Mouse (Mus musculus): ENCODE measurements at regions not wholly inside any gene's neighbourhood (a gene's known extent, or its start where the extent isn't known, plus 50 kb on each side); places are given as distances from the start of the nearest gene placed in this dataset.
"Not testable (repeated sequence)": the region's sequence is repeated elsewhere in the genome, so short reads cannot be mapped to it uniquely, and the experiment has no call there.

DNA sequence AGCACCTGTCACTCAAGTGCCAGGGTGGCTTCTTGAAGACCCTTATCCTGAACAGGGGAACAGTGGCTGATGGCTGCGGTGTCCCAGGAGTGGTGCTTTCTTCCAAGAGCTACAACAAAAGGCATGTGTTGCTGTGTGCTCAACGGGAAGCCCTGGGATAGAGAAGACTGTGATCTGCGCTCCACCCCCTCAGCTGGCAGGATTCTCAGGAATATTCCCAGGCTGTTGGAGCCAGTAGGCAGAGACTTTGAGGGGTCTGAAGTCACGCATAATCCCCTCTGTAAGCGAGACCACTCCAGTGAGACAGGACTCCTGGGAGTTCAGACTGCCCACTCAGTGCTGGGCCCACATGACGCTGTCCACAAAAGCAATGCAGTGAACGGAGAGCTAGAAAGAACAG is 202.4 kb downstream of the Plxna1 start:
- ATAC-seq = no peak

DNA sequence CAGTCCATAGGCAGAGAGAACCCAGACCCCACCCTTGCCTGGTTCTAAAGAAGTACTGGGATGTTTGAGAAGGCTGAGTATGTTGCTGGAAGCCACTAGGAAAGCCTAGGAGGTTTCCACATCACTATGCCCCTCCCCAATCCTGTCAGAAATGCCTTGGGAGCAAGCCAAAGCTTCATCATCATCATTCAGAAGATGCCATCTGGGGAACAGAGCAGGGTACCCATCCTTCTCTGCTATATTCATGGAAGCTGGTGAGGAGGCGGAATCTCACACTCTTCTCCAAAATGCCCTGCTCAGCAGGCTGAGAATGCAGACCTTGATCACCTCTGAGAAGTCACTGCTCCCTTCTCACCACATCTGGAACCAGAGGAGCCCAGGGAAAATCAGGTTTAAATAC is 200.7 kb downstream of the Plxna1 start:
- ATAC-seq = no peak

DNA sequence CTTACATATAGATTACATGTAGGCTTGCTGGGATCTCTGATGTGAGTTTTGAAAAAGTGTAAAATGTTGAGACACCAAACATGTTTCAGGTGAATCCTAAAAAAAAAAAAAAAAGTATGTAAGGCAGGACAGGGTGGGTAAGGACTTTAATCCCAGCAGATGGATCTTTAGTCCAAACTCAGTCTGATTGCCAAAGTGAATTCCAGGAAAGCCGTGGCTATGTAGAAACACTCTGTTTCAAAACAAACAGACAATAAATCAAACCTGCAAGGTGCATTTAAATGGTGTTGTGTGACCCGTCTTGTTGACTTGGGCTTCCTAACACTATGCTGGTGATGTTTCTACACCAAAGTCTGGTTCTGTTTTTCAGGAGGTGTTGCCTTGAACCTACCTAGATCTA is 192.9 kb downstream of the Plxna1 start:
- no peak for ATAC-seq

DNA sequence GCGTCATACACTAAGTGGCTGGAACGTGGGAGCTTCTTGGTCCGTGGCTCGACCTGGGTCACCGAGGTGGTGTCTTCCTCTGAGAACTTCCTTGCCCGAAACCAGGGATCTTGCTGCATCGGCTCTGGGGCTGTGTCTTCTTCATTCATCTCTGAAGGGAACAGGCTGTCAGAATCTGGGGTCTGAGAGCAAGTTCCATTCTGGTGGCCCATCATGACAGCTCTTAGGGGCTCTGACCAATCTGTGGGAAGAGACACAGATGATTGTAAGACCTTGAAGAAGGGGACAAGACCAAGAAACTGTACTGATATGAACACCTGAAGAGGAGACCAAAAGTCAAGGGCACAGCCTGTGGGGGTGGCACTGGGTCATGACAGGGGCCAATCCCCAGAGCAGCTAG is 177.5 kb downstream of the Plxna1 start:
- not testable (repeated sequence) for ATAC-seq

DNA sequence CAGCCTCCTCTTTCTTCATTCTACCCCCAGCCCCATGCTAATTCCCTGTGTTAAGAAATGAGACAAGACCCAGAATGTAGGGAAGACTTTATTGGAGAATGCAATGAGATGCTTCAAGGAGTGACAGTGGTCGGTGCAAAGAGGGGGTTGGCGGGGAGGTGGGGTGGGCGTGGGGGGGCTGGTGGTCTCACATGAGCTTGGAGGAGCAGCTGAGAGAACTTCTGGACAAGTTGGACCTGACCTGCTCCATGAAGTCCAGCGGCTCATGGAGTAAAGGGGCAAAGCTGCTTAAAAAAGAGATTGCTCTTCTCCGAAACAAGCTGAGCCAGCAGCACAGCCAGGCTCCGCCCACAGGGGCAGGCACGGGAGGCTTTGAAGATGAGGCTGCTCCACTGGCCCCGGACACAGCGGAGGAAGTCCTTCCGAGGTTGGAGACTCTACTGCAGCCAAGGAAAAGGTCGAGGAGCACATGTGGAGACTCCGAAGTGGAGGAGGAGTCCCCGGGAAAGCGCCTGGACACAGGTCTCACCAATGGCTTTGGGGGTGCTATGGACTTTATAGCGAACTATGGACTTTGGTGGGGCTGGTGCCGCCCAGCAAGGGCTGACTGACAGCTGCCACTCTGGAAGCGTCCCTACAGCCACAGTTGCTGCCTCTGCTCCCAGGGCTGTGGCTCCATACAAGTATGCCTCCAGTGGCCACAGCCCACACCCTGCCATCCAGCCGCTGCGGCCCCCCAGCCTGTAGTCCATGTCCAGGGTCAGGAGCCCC is 161.7 kb downstream of the Plxna1 start:
- ATAC-seq = not testable (repeated sequence)

DNA sequence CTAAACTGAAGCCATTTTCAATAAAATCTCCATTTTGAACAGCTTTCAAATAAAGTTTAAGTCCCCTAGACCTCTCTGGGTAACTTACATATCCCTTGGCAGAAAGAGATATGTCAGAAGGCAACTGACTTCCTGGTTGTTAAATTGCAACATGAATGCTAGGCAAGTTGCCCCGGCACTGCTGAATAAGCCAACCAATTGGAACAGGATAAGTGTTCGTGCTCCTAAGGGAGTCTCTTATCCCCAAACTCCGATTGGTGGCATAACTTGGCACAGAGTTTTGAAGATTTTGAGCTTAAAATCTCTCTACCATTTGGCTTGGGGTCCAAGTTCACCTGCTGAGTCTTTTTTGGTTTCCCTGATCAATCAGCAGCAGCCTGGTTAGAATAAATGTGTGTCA is 147.4 kb downstream of the Plxna1 start:
- no peak for ATAC-seq

DNA sequence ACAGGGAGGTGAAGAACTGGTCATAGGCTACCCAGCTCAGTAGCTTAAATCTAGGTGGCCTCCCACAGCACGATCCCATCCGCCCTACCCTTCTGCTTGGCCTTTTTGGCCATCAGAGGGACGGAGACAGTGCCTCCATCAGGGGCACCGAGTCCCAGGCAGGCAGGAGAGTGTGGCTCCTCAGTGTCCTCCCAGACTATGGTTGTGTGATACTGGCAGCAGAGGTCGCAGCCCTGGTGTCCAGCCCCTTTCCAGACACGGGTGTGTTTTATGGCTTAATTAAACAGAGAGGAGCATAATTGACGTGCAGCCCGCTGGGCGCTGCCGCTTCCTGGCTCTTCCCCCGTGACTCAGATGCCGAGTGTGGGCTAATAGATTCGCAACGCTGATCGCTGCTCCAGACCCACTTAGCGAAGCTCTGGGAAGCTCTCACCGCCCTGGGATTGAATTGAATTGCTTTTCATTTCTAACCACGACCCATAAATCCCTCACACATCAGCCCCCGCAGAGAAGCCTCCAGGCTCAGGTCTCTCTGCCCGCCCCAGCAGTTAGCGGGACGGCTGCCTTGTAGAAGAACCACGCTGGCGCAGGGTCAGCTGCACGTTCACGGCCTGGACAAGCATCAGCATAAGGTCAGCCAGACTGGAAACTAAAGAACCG is 126.9 kb downstream of the Plxna1 start:
- ATAC-seq = no peak

DNA sequence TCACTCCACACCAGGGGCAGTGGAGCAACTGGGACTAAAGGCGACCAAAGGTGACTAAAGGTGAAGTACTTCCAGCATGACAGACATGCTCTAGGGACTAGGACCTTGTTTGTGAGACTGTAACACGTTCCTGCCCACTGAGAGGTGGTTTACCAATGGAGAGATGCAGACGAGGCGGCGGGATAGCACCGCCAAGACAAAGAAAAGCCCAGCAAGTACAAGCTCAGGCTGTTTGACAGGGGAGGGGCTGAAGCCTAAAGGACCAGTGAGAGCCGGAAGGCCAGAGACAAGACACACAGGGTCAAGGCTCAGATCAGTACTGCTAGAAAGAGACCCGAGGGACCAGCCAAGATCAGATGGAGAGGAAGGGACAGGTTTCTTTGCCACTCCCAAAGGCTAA is 126.2 kb downstream of the Plxna1 start:
- ATAC-seq = no peak

DNA sequence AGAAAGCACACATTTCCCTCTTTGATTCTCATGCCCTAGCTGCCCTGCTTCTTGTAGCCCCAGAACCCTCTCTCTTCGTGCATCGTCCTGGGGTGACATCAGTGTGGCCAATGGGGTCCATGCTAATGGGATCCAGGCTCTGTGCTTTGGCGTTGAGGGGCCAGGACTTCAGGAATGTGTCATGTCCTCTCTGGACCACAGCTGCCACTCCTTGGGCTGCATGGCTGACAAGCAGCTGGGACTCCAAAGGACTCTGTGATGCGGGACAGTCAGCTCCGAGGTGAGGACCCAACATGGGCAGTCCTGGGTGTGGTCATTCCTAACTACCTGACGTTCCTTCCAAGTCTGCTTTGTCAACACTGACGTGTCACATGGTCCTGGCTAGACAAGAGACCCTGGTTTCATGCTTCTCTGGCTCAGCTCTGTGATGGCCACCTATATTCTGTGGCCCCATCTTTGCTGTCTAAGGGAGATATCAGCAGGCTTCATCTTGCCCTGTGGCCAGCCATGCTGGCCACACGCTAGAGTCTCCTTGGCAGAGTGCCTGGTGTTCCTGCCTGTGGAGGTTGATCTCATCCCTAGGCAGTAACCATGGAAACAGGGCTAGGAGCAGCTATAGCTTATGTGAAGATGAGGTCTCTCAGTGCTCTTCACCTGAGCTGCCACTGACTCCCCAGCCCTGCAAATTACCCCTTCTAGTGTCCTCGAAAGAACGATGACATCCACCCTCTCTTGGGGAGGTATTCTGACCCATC is 125.4 kb downstream of the Plxna1 start:
- no peak for ATAC-seq

DNA sequence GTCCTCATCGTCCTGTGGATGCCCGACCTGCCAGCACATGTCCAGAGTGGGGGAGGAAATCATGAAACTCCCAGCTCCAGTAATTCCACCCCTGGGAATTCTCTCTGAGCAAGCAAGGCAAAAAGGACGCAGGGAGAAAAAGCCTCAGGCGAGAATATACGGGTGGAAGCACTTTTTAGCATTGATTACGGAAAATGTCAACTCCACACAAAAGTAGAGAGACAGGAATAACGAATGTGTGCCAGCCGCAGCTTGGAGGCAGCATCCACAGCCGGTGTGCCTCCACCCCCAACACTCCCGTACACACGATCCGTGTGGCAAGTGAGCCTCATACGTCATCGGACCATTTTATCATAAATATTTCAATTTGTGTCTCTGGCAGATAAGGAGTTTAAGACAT is 123.5 kb downstream of the Plxna1 start:
- ATAC-seq = no peak

DNA sequence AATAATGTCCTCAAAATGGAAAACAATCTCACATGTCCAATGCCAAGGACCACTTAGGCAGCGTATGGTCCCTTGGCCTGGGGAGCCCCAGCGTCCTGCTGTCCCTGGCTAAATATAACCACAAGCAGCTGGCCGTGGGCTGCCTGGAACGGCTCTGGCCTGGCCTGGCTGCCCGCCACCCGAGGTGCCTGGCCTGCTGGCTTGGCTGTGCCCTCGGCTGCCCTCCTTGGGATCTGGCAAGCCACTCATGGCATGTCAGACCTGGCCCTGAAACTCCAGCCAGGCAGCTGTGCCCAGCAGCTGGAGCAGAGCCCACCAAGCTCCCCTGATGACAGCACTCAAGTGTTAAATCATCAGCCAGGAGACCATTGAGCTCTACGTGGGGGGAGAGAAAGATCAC is 122.9 kb downstream of the Plxna1 start:
- ATAC-seq = no peak

DNA sequence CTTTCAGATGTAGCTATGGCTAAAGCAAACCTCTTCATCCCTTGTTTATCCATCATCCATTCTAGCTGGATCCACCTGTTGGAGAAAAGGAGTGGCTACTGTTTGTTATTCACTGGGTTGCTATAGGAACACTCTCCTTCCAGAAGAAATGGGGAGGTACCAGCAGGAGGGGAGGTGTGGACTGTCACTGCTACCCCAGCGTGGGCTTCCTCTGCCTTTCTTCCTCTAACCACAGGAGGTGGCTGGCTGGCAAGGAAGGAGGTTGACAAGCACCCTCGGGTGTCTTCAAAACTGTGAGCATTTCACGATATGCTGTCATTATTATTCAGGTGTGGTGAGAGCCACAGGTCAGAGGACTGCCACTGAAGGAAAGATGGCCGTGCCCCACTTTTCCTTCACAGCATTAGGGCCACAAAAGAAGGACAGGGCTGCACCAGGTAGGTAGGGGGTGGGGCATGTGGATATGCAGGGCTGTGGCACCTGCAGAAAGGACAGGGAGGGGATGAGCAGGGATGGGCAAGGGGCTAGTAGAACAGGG is 122.2 kb downstream of the Plxna1 start:
- ATAC-seq = no peak

DNA sequence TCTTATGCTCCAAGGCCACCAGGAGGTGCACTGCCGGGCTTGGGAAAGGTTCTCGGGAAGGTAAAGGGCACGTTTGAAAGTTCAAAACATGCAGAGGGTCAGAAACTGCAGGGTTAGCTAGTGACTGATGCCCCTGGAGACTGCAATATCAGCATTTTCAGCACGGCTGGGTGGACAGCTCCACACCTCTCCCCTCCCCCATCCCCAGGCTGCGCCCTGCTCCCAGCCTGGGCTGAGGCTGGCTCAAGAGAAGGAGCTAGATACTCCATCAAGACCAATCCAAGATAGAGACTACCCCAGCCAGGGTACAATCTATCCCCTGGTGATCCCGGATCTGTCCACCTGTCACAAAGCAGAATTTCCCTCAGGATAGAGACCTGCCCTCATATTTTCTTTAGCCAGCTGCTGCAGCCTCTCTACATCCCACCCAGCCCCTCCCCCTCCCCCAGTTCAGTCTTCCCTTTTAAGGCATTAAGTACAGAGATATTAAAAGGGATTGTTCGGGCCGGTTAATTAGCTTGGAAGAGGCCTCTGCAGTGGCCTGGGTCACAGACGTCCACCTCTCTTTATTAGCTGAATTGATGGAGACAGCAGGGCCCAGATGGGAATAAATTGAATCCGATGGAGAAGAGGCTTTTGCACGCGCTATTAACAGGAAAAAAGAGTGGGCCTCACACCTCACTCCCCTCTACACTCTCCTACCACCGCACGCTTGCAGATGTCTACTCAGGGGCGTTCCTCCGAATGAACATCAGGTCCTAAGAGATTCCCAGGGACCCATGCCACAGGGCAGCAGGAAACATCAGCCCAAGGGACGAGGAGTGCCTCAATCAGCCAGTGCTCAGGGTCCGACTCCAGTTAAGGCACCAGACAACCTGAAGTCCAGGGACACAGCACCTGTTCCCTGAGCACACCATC is 119.8 kb downstream of the Plxna1 start:
- no peak for ATAC-seq

DNA sequence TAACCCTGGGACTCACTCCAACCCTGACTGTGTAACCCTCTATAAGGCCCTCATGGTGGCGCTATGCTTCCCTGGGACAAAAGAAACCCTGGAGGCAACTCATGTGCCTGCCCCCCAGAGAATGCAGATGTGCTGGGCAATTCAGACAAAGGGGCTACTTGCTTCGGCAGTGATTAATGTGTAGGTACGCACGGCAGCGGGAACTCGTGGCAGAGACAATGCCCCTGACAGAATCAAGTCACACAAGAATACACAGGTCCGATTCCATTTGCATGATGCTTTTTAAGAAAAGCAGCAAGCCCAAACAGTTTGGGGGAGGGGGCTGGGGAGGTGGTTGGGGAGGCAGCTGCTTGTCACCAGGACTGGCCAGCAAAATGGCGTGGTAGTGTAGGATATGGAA is 116.9 kb downstream of the Plxna1 start:
- no peak for ATAC-seq

DNA sequence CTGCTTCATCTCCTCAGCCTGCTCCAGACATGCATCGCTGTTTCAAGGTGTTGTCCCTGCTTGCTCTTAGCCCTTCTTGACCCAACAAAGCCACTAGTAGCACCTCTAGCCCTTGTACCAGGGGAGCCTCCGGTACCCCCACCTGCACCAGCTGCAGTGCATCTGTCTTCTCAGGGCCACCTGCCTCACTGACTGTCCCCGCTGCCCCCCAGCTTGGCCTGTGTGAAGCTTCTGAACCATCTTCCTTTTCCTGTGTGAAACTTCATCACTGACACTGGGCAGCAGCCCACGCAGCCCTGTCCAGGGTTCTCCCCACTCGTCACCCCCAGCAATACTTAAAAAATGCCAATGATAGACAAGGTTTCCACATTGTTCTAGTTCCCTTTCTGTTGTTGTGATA is 116.2 kb downstream of the Plxna1 start:
- ATAC-seq = no peak

DNA sequence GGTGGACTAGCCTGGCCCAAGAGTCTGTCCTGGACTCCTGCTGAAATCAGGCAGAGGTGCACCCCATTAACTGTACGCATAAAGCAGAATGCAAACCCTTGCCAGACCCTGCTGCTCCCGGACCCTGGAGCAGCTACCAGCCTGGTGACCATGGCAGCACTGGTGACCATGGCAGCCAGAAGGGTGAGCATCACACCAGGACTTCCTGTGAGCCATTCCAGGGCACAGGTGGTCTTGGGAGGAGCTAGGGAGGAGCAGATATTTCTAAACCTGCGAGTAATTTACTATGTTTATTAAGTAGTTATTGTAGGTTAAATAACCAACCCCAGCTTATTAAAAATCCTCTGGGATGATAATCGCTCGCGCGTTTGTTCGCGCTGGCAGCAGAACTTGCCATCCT is 113.8 kb downstream of the Plxna1 start:
- ATAC-seq = no peak

DNA sequence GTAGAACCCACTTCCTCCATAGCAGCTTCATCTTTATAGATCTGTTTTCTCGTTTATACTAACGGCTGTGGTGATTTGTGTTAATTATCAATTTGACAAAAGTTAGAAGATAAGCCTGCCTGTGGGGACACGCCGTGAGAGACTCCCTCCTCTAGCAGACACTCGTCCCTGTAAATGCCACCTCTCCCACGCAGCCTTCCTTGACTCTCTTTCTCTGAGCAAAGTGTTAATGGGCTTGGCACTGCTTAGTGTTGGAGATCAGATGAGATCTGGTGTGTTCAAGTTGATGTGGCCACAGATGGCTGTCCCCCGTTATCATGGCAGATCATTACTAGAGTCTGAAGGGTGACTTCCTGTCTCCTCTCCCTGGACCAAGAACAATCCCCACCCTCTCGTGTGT is 113.1 kb downstream of the Plxna1 start:
- no peak for ATAC-seq

DNA sequence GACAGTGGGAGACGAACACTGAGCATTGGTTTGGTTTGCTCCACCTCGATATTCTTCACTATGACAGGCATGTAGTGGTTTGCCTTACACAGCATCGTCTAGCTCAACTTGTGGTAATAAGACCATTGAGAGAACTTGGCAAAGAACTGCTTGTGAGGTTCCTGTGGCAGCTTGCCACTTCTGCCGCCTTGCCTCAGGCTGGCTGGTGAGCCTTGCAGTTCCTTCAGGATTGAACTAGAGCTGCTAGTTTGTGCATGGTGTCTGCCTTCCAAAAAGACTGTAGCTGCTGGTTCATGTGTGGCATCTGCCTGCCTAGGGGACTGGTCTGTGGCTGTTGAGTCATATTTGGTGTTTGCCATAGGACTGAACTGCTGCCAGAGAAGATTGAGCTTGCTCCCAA is 110.8 kb downstream of the Plxna1 start:
- no peak for ATAC-seq

DNA sequence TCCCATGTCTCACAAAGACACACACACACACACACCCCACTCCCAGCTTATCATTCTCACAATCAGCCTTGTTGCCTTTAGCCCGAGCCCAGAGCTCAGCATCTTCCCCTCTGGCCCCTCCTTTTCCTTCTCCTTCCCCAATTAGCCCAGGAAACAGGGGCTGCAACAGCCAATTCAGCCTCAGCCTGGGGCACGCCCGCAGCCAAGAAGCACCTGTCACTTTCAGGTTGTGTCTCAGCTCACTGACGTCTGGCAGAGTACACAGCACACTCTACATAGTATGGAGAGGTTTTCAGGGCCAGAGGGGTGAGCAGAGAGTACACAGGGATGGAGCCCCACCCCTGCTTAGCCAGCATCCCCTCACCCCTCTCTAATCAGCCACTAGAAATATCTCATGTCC is 106.4 kb downstream of the Plxna1 start:
- no peak for ATAC-seq

DNA sequence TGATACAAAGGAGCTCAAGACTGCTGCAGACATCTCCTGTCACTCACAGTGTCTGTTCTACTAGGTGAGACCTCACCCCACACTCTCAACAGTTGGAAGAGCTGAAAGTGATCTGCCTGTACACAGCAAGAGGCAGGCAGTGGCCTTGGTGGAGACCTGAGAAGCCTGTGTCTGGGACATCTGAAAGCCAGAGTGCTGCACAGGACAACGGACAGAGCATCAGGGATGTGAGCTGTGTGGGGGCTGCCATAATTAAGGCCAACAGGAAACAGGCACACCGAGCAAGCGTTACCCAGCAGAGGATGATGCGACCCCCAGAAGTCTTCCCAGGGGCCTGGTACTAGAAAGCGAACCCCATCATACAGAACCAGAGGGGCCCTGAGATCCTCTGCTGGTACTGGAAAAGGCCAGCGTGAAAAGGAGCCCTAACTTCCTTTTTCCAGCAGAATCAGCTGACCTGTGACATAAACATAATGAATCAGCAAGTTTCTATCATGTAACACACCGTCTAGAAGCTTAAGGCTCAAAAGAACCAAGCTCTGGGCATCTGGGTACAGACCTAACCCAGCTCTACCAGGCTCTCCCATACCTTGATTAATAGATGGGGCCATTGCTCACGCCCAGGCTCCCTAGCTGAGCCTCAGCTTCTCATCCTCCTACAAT is 105.7 kb downstream of the Plxna1 start:
- no peak for ATAC-seq

DNA sequence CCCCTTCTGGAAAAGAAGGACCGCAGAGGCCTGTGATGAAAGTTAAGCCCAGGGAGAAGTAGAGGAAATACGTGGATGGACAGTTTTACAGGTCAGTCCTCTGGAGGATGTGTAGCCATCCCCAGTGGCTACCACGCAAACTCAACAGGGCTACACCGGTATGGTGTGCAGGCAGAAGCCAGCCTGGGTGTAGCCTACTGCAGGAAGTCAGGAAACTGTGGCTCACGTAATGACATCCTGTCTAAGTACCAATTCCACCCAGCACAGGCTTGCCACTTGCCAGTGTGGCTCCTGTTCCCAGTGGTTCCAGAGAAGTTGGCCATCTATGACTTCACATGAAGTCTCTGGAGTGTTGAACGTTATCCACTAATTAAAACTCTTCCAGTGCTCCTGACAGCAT is 105.0 kb downstream of the Plxna1 start:
- ATAC-seq = peak; percentile 67

DNA sequence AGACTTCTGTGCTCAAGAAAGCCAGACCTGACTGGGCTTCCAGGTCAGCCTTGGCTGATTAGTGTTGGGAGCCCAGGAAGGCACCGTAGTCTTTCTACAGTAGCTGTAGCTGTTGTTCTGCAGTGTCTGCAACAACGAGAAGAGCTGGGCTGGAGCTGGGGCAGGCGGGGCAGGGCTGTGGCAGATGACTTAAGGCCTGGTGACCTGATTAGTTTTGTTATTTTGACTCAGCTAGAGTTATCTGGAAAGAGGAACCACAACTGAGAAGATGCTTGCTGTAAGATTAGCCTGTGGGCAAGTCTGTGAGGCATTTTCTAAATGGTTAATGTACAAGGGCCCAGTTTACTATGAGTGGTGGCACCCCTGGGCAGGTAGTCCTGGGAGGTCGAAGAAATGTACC is 104.3 kb downstream of the Plxna1 start:
- ATAC-seq = peak; percentile 20
